ENCODE assay signal across 9 mouse cellular contexts in the genomic region with DNA sequence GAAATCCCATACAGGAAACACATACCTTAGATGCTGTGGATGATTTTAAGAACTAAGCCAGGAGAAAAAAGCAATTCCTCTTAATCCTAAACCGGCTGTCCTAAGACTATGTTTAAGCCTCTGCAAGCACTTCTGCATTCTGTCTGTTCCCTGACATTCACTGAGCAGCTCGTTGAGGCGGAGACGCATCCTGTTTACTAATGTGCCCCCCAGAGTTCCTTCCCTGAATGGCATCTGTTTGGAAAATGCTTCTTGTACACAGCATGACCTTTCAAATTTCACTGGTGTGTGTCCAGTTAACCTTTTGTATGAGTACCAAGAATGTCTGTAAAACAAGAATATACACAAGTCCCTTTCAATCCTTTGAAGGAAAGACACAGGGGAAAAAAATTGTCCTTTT.
DNase-seq lines count a peak whose midpoint lies in the region; ATAC-seq and TF ChIP-seq lines count a peak whose summit lies in the region.
"Had no signal": no experiment of that assay in that cellular context is flagged by ENCODE, and none has a peak within 500 bp of the region (broad histone marks: within the 10 kb centered on the region; RNA-seq: fewer than 3 reads in every experiment).

No protein-coding gene starts in this region.

- ATAC-seq in kidney, embryonic 15.5 days (replicated peaks; ENCODE audit: low FRiP score): no peak
- no peak for ATAC-seq in Patski
- peak; percentile 75 for ATAC-seq in megakaryocyte, adult 5-6 weeks (ENCODE audit: poor library complexity, severe bottlenecking)
- ATAC-seq in monocyte, adult 5-6 weeks (replicated peaks; ENCODE audit: insufficient number of reproducible peaks, low FRiP score, low TSS enrichment, poor library complexity, severe bottlenecking): no peak

- no peak overlapping the region for H3K4me2 ChIP-seq in kidney, embryonic 15.5 days

- no peaks in the 10 kb centered on the region for H3K27me3 ChIP-seq in kidney, embryonic 15.5 days
- no peaks in the 10 kb centered on the region for H3K27me3 ChIP-seq in Patski

- no peaks in the 10 kb centered on the region for H3K4me1 ChIP-seq in kidney, embryonic 15.5 days

- TF ChIP-seq CTCF in Patski (IDR thresholded peaks at IDR 0.05): peak; percentile 27

- H3K36me3 ChIP-seq in kidney, embryonic 15.5 days: no peaks in the 10 kb centered on the region

- H3K9me3 ChIP-seq in kidney, embryonic 15.5 days (replicated peaks): no peaks in the 10 kb centered on the region

- CTCF ChIA-PET in Patski (lab: Charles Lee): interaction anchor here (0.7 kb wide), 1 partner anchor 23 kb away, joined by 3 read pairs; no protein-coding TSS in a partner anchor

- in situ Hi-C loops in Patski (cut with MboI; ENCODE audit: low pct_unique_long_range_greater_than_20kb): no loop called here

- POLR2A ChIA-PET in Patski (lab: Charles Lee): no interaction called here

- H3K4me3 ChIP-seq in kidney, embryonic 15.5 days (replicated peaks): no peak overlapping the region

- DNase-seq in embryo, embryonic 10 days (ENCODE audit: low spot score): peak; percentile 29
- no peak for DNase-seq in embryo, embryonic 9.5 days (ENCODE audit: extremely low spot score)
- DNase-seq in kidney, postnatal 14 days: peak; percentile 58
- no peak for DNase-seq in Patski (ENCODE audit: low read depth, low spot score)
- no peak for DNase-seq in frontal cortex, postnatal 36 days (ENCODE audit: low spot score in 2 of 2)
- DNase-seq: cerebellum, adult 11-12 months had no signal

- WGBS in kidney, embryonic 15.5 days: 47% methylated on average over 4 of the region's 4 CpGs

- no peak overlapping the region for H3K9ac ChIP-seq in kidney, embryonic 15.5 days

- H3K27ac ChIP-seq in kidney, embryonic 15.5 days: no peak overlapping the region

Comparison
In these comparisons a context has a peak if more than half of its experiments do, and no peak if none do; other contexts are left out.
1. DNase-seq: peak in embryo, embryonic 10 days (single experiment) and kidney, postnatal 14 days (single experiment); none in embryo, embryonic 9.5 days (single experiment), Patski (single experiment) and frontal cortex, postnatal 36 days (0 of 2).